Mouse (Mus musculus): ENCODE data around the gene Ccdc86. TPM values are rescaled to one million over a fixed set of nuclear protein-coding genes. Genes with fewer than 3 reads are reported as not detected.
A peak's percentile ranks its signal among the peaks of the same experiment; 100 is the strongest.

The Ccdc86 gene
- 14.5 and 16.7 TPM in 2 replicates for total RNA-seq (2021)
- long read RNA-seq, transcript Ccdc86-201 (4 exons, 3,003 nt), result major isoform, 10 of 12 reads
- long read RNA-seq, partial matches to known transcripts, result 0 of 12 reads
- long read RNA-seq, other reads (novel, unspliced or antisense), result 2 of 12 reads

GRCm38 (mm10) chr19:10949112-10949511 lies at the start of gene Ccdc86:
Gene Ccdc86 (minus strand): TSS chr19:10949266.
- DNase-seq, result peak; percentile 92

- DNase-seq, result no peak
Measured at GRCm38 (mm10) chr19:10993150-10993549, 44.1 kb upstream of the Ccdc86 start, which contains the start of gene Ms4a15. Gene Ms4a15 (minus strand): TSS chr19:10993250.

- DNase-seq, result no peak
Measured at GRCm38 (mm10) chr19:10991911-10992310, 42.8 kb upstream of the Ccdc86 start.

- DNase-seq, result no peak
Measured at GRCm38 (mm10) chr19:10990751-10991150, 41.7 kb upstream of the Ccdc86 start.

GRCm38 (mm10) chr19:10988563-10988962 lies 39.5 kb upstream of the Ccdc86 start:
- no peak for DNase-seq

- DNase-seq, result no peak
Measured at GRCm38 (mm10) chr19:10985889-10986288, 36.8 kb upstream of the Ccdc86 start.

- no peak for DNase-seq
Measured at GRCm38 (mm10) chr19:10984551-10984950, 35.5 kb upstream of the Ccdc86 start.

- DNase-seq, result peak; percentile 69
Measured at GRCm38 (mm10) chr19:10983146-10983545, 34.1 kb upstream of the Ccdc86 start.

GRCm38 (mm10) chr19:10980210-10980609 lies 31.1 kb upstream of the Ccdc86 start:
- no peak for DNase-seq

- peak; percentile 73 for DNase-seq
Measured at GRCm38 (mm10) chr19:10979184-10980168, 30.4 kb upstream of the Ccdc86 start.

- DNase-seq, result peak; percentile 24
Measured at GRCm38 (mm10) chr19:10976318-10976717, 27.3 kb upstream of the Ccdc86 start.

- DNase-seq, result no peak
Measured at GRCm38 (mm10) chr19:10975187-10975586, 26.1 kb upstream of the Ccdc86 start.

- DNase-seq, result no peak
Measured at GRCm38 (mm10) chr19:10974238-10974865, 25.3 kb upstream of the Ccdc86 start, which contains the start of gene Ms4a10. Gene Ms4a10 (minus strand): TSS chr19:10974670.

- no peak for DNase-seq
Measured at GRCm38 (mm10) chr19:10973187-10973586, 24.1 kb upstream of the Ccdc86 start.

GRCm38 (mm10) chr19:10972660-10973059 lies 23.6 kb upstream of the Ccdc86 start:
- DNase-seq, result no peak

- no peak for DNase-seq
Measured at GRCm38 (mm10) chr19:10970457-10970856, 21.4 kb upstream of the Ccdc86 start.

GRCm38 (mm10) chr19:10968578-10968977 lies 19.5 kb upstream of the Ccdc86 start:
- peak; percentile 68 for DNase-seq

GRCm38 (mm10) chr19:10965721-10966120 lies 16.7 kb upstream of the Ccdc86 start:
- DNase-seq, result no peak

GRCm38 (mm10) chr19:10959978-10960346 lies 10.9 kb upstream of the Ccdc86 start:
- DNase-seq, result no peak

GRCm38 (mm10) chr19:10959085-10959977 lies 10.3 kb upstream of the Ccdc86 start:
- no peak for DNase-seq

- DNase-seq, result no peak
Measured at GRCm38 (mm10) chr19:10952021-10952939, 3.2 kb upstream of the Ccdc86 start.
